Mouse (Mus musculus): ENCODE results near the gene Heatr4. TPM values are rescaled to one million over a fixed set of nuclear protein-coding genes. Genes with fewer than 3 reads are reported as not detected.
"Not testable (repeated sequence)": the region's sequence is repeated elsewhere in the genome, so short reads cannot be mapped to it uniquely, and the experiment has no call there.

Heatr4 gene
- total RNA-seq, 2 experiments from 2014 or later, result not detected

GRCm38 (mm10) chr12:83947260-83947811, 37.3 kb downstream of the Heatr4 start:
- peak in 1 of 2 experiments; percentile 49 for DNase-seq (ENCODE audit: low spot score in 2 of 2)
- intact Hi-C loops (cut with DNase I), result no loop called here

- DNase-seq (ENCODE audit: low spot score in 2 of 2), result no peak
- intact Hi-C loops (cut with DNase I), result no loop called here
Observed at GRCm38 (mm10) chr12:83941938-83942337, 42.7 kb downstream of the Heatr4 start.

GRCm38 (mm10) chr12:83940031-83940430, 44.6 kb downstream of the Heatr4 start:
- intact Hi-C loops (cut with DNase I), result no loop called here
- DNase-seq (ENCODE audit: low spot score in 2 of 2), result no peak

- intact Hi-C loops (cut with DNase I), result loop anchor here (5.0 kb wide), 1 partner anchor 227 kb away; no protein-coding TSS in a partner anchor
- DNase-seq (ENCODE audit: low spot score in 2 of 2), result no peak
Observed at GRCm38 (mm10) chr12:83939332-83939731, 45.3 kb downstream of the Heatr4 start.

GRCm38 (mm10) chr12:83938592-83938991, 46.1 kb downstream of the Heatr4 start:
- intact Hi-C loops (cut with DNase I), result loop anchor here (5.0 kb wide), 1 partner anchor 226 kb away; no protein-coding TSS in a partner anchor
- DNase-seq (ENCODE audit: low spot score in 2 of 2), result not testable (repeated sequence)

- intact Hi-C loops (cut with DNase I), result loop anchor here (5.0 kb wide), 1 partner anchor 225 kb away; no protein-coding TSS in a partner anchor
- peak in 1 of 2 experiments; percentile 49 for DNase-seq (ENCODE audit: low spot score in 2 of 2)
Observed at GRCm38 (mm10) chr12:83937600-83937999, 47.1 kb downstream of the Heatr4 start.

- intact Hi-C loops (cut with DNase I), result no loop called here
- DNase-seq (ENCODE audit: low spot score in 2 of 2), result no peak
Observed at GRCm38 (mm10) chr12:83929186-83929804, 55.4 kb downstream of the Heatr4 start.

- DNase-seq (ENCODE audit: low spot score in 2 of 2), result peak in 1 of 2 experiments; percentile 53
- intact Hi-C loops (cut with DNase I), result no loop called here
Observed at GRCm38 (mm10) chr12:83927747-83928146, 56.9 kb downstream of the Heatr4 start.

GRCm38 (mm10) chr12:83926061-83926460, 58.6 kb downstream of the Heatr4 start:
- intact Hi-C loops (cut with DNase I), result no loop called here
- no peak for DNase-seq (ENCODE audit: low spot score in 2 of 2)

GRCm38 (mm10) chr12:83925160-83925703, 59.4 kb downstream of the Heatr4 start:
- intact Hi-C loops (cut with DNase I), result no loop called here
- DNase-seq (ENCODE audit: low spot score in 2 of 2), result no peak

GRCm38 (mm10) chr12:83924332-83924731, 60.3 kb downstream of the Heatr4 start:
- intact Hi-C loops (cut with DNase I), result loop anchor here (5.0 kb wide), 2 partner anchors 52 to 72 kb away; no protein-coding TSS in a partner anchor

GRCm38 (mm10) chr12:83923486-83923859, 61.2 kb downstream of the Heatr4 start:
- intact Hi-C loops (cut with DNase I), result loop anchor here (1.0 to 5.0 kb wide), 4 partner anchors 10 to 71 kb away; partner anchors contain the start of gene Riox1
- peak in 1 of 2 experiments; percentile 82 for DNase-seq (ENCODE audit: low spot score in 2 of 2)

More at GRCm38 (mm10) chr12:83924332-83924731, 60.3 kb downstream of the Heatr4 start:
- no peak for DNase-seq (ENCODE audit: low spot score in 2 of 2)

GRCm38 (mm10) chr12:83922724-83923485, 61.7 kb downstream of the Heatr4 start:
- intact Hi-C loops (cut with DNase I), result loop anchor here (1.0 to 5.0 kb wide), 4 partner anchors 10 to 71 kb away; partner anchors contain the start of gene Riox1

GRCm38 (mm10) chr12:83921535-83922381, 62.9 kb downstream of the Heatr4 start, which contains the start of gene Numb:
Gene Numb, minus strand, starts transcription at chr12:83921934.
- intact Hi-C loops (cut with DNase I), result loop anchor here (2.0 to 5.0 kb wide), 3 partner anchors 29 to 69 kb away; partner anchors contain the start of gene Riox1
- peak; percentile 99 to 100 for DNase-seq (ENCODE audit: low spot score in 2 of 2)

More at GRCm38 (mm10) chr12:83922724-83923485, 61.7 kb downstream of the Heatr4 start:
- peak in 1 of 2 experiments; percentile 36 for DNase-seq (ENCODE audit: low spot score in 2 of 2)

GRCm38 (mm10) chr12:83920721-83921441, 63.8 kb downstream of the Heatr4 start:
- no peak for DNase-seq (ENCODE audit: low spot score in 2 of 2)
- intact Hi-C loops (cut with DNase I), result loop anchor here (5.0 kb wide), 2 partner anchors 49 to 69 kb away; no protein-coding TSS in a partner anchor

GRCm38 (mm10) chr12:83916884-83917283, 67.8 kb downstream of the Heatr4 start:
- intact Hi-C loops (cut with DNase I), result no loop called here
- DNase-seq (ENCODE audit: low spot score in 2 of 2), result no peak

GRCm38 (mm10) chr12:83914797-83915196, 69.9 kb downstream of the Heatr4 start:
- no peak for DNase-seq (ENCODE audit: low spot score in 2 of 2)
- intact Hi-C loops (cut with DNase I), result no loop called here

GRCm38 (mm10) chr12:83914202-83914740, 70.4 kb downstream of the Heatr4 start:
- intact Hi-C loops (cut with DNase I), result no loop called here
- no peak for DNase-seq (ENCODE audit: low spot score in 2 of 2)
